ENCODE assay signal across 21 mouse cellular contexts in genomic region chr6:34520912-34521311, GRCm38 (mm10). TPM values are rescaled to one million over a fixed set of nuclear protein-coding genes. Genes with fewer than 3 reads are reported as not detected.
DNase-seq lines count a peak whose midpoint lies in the region; ATAC-seq and TF ChIP-seq lines count a peak whose summit lies in the region.
"Had no signal": no experiment of that assay in that cellular context is flagged by ENCODE, and none has a peak within 500 bp of the region (broad histone marks: within the 10 kb centered on the region; RNA-seq: fewer than 3 reads in every experiment).

No protein-coding gene starts in this region.

- H3K4me3 ChIP-seq in testis, adult 2 months (ENCODE audit: control insufficient read depth, low read depth, low read length) = peak overlapping the region; percentile 16; the same call in 1 of the 2 replicates
- H3K4me3 ChIP-seq in embryonic facial prominence, embryonic 13.5 days = no peak overlapping the region
- H3K4me3 ChIP-seq in limb, embryonic 12.5 days (replicated peaks) = no peak overlapping the region
- no peak overlapping the region for H3K4me3 ChIP-seq in lung, postnatal 0 days (ENCODE audit: low read depth, low read length)
- no peak overlapping the region for H3K4me3 ChIP-seq in heart, embryonic 11.5 days (ENCODE audit: low read depth, low read length)
- H3K4me3 ChIP-seq: hindbrain, embryonic 13.5 days; layer of hippocampus, adult 2 months; lung, embryonic 15.5 days; neural tube, embryonic 13.5 days had no signal

- DNase-seq in testis, postnatal 14 days (ENCODE audit: low spot score) = no peak
- DNase-seq in right cerebral cortex, postnatal 25 days = no peak
- no peak for DNase-seq in lung, postnatal 0 days (ENCODE audit: low spot score)
- DNase-seq: adrenal gland, adult 8-10 months; cerebellum, adult 9-11 months; gastrocnemius, postnatal 36 days; heart, postnatal 10 days; kidney, adult 2 months; kidney, postnatal 10 days; midbrain, embryonic 14.5 days; right cerebral cortex, adult 18-20 months had no signal

- no peak for TF ChIP-seq POLR2A in testis, adult 2 months (IDR thresholded peaks at IDR 0.05; ENCODE audit: control insufficient read depth, low read depth, low read length)

- H3K27me3 ChIP-seq in testis, adult 2 months (ENCODE audit: control insufficient read depth, insufficient read depth, low read length) = no peaks in the 10 kb centered on the region
- no peaks in the 10 kb centered on the region for H3K27me3 ChIP-seq in embryonic facial prominence, embryonic 13.5 days
- H3K27me3 ChIP-seq in limb, embryonic 12.5 days = no peaks in the 10 kb centered on the region
- no peaks in the 10 kb centered on the region for H3K27me3 ChIP-seq in lung, postnatal 0 days (replicated peaks; ENCODE audit: insufficient read depth, low read length)
- no peaks in the 10 kb centered on the region for H3K27me3 ChIP-seq in heart, embryonic 11.5 days (ENCODE audit: control insufficient read depth, insufficient read depth, low read length)
- H3K27me3 ChIP-seq: hindbrain, embryonic 13.5 days; lung, embryonic 15.5 days; neural tube, embryonic 13.5 days had no signal

- H3K4me2 ChIP-seq in embryonic facial prominence, embryonic 13.5 days = peak overlapping the region; percentile 43; the same call in 1 of the 2 replicates
- no peak overlapping the region for H3K4me2 ChIP-seq in limb, embryonic 12.5 days
- H3K4me2 ChIP-seq in lung, postnatal 0 days (replicated peaks; ENCODE audit: low read depth, low read length) = no peak overlapping the region
- no peak overlapping the region for H3K4me2 ChIP-seq in heart, embryonic 11.5 days
- H3K4me2 ChIP-seq: hindbrain, embryonic 13.5 days; lung, embryonic 15.5 days; neural tube, embryonic 13.5 days had no signal

- H3K27ac ChIP-seq in testis, adult 2 months (ENCODE audit: control insufficient read depth, insufficient read depth, low read depth, low read length) = no peak overlapping the region
- H3K27ac ChIP-seq in embryonic facial prominence, embryonic 13.5 days = peak overlapping the region; percentile 88
- H3K27ac ChIP-seq in limb, embryonic 12.5 days = peak overlapping the region; percentile 88
- no peak overlapping the region for H3K27ac ChIP-seq in lung, postnatal 0 days (ENCODE audit: low read length)
- H3K27ac ChIP-seq in heart, embryonic 11.5 days (ENCODE audit: low read depth, low read length) = no peak overlapping the region
- H3K27ac ChIP-seq: hindbrain, embryonic 13.5 days; layer of hippocampus, adult 2 months; liver, embryonic 14.5 days; lung, embryonic 15.5 days; neural tube, embryonic 13.5 days had no signal

- H3K36me3 ChIP-seq in testis, adult 2 months (ENCODE audit: control insufficient read depth, insufficient read depth, low read length) = no peaks in the 10 kb centered on the region
- no peaks in the 10 kb centered on the region for H3K36me3 ChIP-seq in embryonic facial prominence, embryonic 13.5 days
- no peaks in the 10 kb centered on the region for H3K36me3 ChIP-seq in limb, embryonic 12.5 days
- no peaks in the 10 kb centered on the region for H3K36me3 ChIP-seq in lung, postnatal 0 days (ENCODE audit: insufficient read depth, low read length)
- H3K36me3 ChIP-seq in heart, embryonic 11.5 days (ENCODE audit: control insufficient read depth, insufficient read depth, low read length) = no peaks in the 10 kb centered on the region
- H3K36me3 ChIP-seq: hindbrain, embryonic 13.5 days; lung, embryonic 15.5 days; neural tube, embryonic 13.5 days had no signal

- peaks cover 7% of the 10 kb centered on the region for H3K4me1 ChIP-seq in testis, adult 2 months (ENCODE audit: control insufficient read depth, insufficient read depth, low read length)
- H3K4me1 ChIP-seq in embryonic facial prominence, embryonic 13.5 days = peaks cover 34% of the 10 kb centered on the region
- H3K4me1 ChIP-seq in limb, embryonic 12.5 days (replicated peaks) = peaks cover 23% of the 10 kb centered on the region
- no peaks in the 10 kb centered on the region for H3K4me1 ChIP-seq in lung, postnatal 0 days (ENCODE audit: insufficient read depth, low read depth, low read length)
- H3K4me1 ChIP-seq in heart, embryonic 11.5 days (ENCODE audit: control insufficient read depth, insufficient read depth, low read length) = no peaks in the 10 kb centered on the region
- H3K4me1 ChIP-seq: hindbrain, embryonic 13.5 days; lung, embryonic 15.5 days; neural tube, embryonic 13.5 days had no signal

- no peak for TF ChIP-seq EP300 in lung, postnatal 0 days (IDR thresholded peaks at IDR 0.05)

- H3K9ac ChIP-seq in embryonic facial prominence, embryonic 13.5 days = no peak overlapping the region
- no peak overlapping the region for H3K9ac ChIP-seq in limb, embryonic 12.5 days (replicated peaks)
- H3K9ac ChIP-seq in lung, postnatal 0 days (replicated peaks; ENCODE audit: low read depth) = no peak overlapping the region
- H3K9ac ChIP-seq in heart, embryonic 11.5 days (ENCODE audit: low read depth, low read length) = no peak overlapping the region
- H3K9ac ChIP-seq: hindbrain, embryonic 13.5 days; liver, embryonic 14.5 days; lung, embryonic 15.5 days; neural tube, embryonic 13.5 days had no signal

- peak; percentile 67; the same call in 1 of the 2 replicates for ATAC-seq in embryonic facial prominence, embryonic 13.5 days (ENCODE audit: insufficient number of reproducible peaks, insufficient read depth, low FRiP score, low TSS enrichment, low read depth)
- ATAC-seq in limb, embryonic 12.5 days (ENCODE audit: insufficient number of reproducible peaks, insufficient read depth, low FRiP score, low TSS enrichment, low read depth) = peak; percentile 66; the same call in 1 of the 2 replicates
- ATAC-seq in lung, postnatal 0 days = no peak
- no peak for ATAC-seq in heart, embryonic 11.5 days (replicated peaks; ENCODE audit: insufficient number of reproducible peaks, low FRiP score, low TSS enrichment)
- ATAC-seq: inflammation-experienced regulatory T-cells, adult 6 months had no signal

- no peaks in the 10 kb centered on the region; the same call in 1 of the 2 replicates for H3K9me3 ChIP-seq in embryonic facial prominence, embryonic 13.5 days
- H3K9me3 ChIP-seq in limb, embryonic 12.5 days = no peaks in the 10 kb centered on the region
- H3K9me3 ChIP-seq in lung, postnatal 0 days (ENCODE audit: low read length) = no peaks in the 10 kb centered on the region
- H3K9me3 ChIP-seq in heart, embryonic 11.5 days (replicated peaks; ENCODE audit: control insufficient read depth, low read length) = no peaks in the 10 kb centered on the region
- H3K9me3 ChIP-seq: hindbrain, embryonic 13.5 days; lung, embryonic 15.5 days; neural tube, embryonic 13.5 days had no signal

- WGBS in embryonic facial prominence, embryonic 13.5 days = 7% methylated on average over 6 of the region's 6 CpGs
- 12% methylated on average over 6 of the region's 6 CpGs for WGBS in limb, embryonic 12.5 days
- 53% methylated on average over 6 of the region's 6 CpGs for WGBS in lung, postnatal 0 days
- 61% methylated on average over 6 of the region's 6 CpGs for WGBS in heart, embryonic 11.5 days (ENCODE audit: insufficient replicate concordance)

- TF ChIP-seq CTCF in testis, adult 2 months (IDR thresholded peaks at IDR 0.05; ENCODE audit: control insufficient read depth, insufficient read depth, insufficient replicate concordance, low read depth, low read length) = no peak
- TF ChIP-seq CTCF in lung, postnatal 0 days (IDR thresholded peaks at IDR 0.05) = no peak

RNA-seq across cellular contexts. Expression of gene Bpgm, which starts 44.9 kb away (rescaled TPM):
- polyA plus RNA-seq in testis, adult 2 months (2012; rRNA removed) = 119 and 124 TPM in 2 replicates
- polyA plus RNA-seq in embryonic facial prominence, embryonic 13.5 days (2015; fragmentation: Nextera tagmentation; extraction: Ambion mirVana) = 42.9 and 49.6 TPM in 2 replicates
- polyA plus RNA-seq in limb, embryonic 12.5 days (2016; fragmentation: Nextera tagmentation; extraction: Ambion mirVana) = 51.0 and 51.5 TPM in 2 replicates
- 66.6 and 69.7 TPM in 2 replicates for polyA plus RNA-seq in lung, postnatal 0 days (2015; fragmentation: Nextera tagmentation; extraction: Ambion mirVana)
- 57.6 and 58.8 TPM in 2 replicates for polyA plus RNA-seq in heart, embryonic 11.5 days (2014; fragmentation: Nextera tagmentation; extraction: Ambion mirVana)

Comparison
In these comparisons a context has a peak if more than half of its experiments do, and no peak if none do; other contexts are left out.
1. H3K27ac ChIP-seq: peak in embryonic facial prominence, embryonic 13.5 days (single experiment) and limb, embryonic 12.5 days (single experiment); none in testis, adult 2 months (single experiment), lung, postnatal 0 days (single experiment) and heart, embryonic 11.5 days (single experiment).
2. ATAC-seq: peak in embryonic facial prominence, embryonic 13.5 days (single experiment) and limb, embryonic 12.5 days (single experiment); none in lung, postnatal 0 days (single experiment) and heart, embryonic 11.5 days (single experiment).